Mouse (Mus musculus) liver, postnatal 0 days (tissue): ENCODE measurements around the gene 0610012G03Rik.
"Not testable (repeated sequence)": the region's sequence is repeated elsewhere in the genome, so short reads cannot be mapped to it uniquely, and the experiment has no call there.

Source experiments
- CTCF ChIP-seq: sonication (generic); IDR thresholded peaks from 2 replicates; pipeline ENCODE4 v1.5.1; 2016; ENCODE audit warnings: antibody characterized with exemption, low read depth
- EP300 ChIP-seq: IDR thresholded peaks from 2 replicates; pipeline ENCODE4 v1.6.1; 2016; ENCODE audit warnings: antibody characterized with exemption, low read depth, mild to moderate bottlenecking

DNA sequence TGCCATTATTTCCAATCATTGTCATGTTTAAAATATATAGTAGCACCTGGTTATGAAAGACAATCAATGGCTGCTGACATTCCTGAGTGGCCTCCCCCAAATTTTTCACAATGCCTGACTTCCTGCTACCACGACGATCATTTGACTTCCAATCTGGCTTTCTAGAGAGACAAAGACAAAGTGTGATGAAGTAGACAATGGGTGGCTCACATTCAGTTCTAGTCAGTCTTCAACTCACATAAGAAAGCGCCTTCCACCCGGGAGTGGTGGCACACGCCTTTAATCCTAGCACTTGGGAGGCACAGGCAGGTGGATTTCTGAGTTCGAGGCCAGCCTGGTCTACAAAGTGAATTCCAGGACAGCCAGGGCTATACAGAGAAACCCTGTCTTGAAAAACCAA, 2.3 kb downstream of the 0610012G03Rik start:
- TF ChIP-seq CTCF, EP300: not testable (repeated sequence)
